Mouse (Mus musculus) gastrocnemius, adult 8-10 months (tissue): Measurements from ENCODE around the gene Upf3a. TPM values are rescaled to one million over a fixed set of nuclear protein-coding genes. Genes with fewer than 3 reads are reported as not detected.

Experiments used
- total RNA-seq, 4 experiments: library from RNA; stranded (reverse); gene quantifications; 2 replicates each; pipeline ENCODE4 v1.2.4; 2022

Upf3a gene
- total RNA-seq, 4 experiments from 2014 or later = 6.5 to 9.5 (median 8.6) TPM

Other genes with a start within 250 kb of the Upf3a start
- not detected for gene 1700029H14Rik, start 223.2 kb upstream of the Upf3a start, total RNA-seq
- gene Rasa3, start 108.0 kb upstream of the Upf3a start, total RNA-seq = 1 to 10 TPM; 5.0 to 6.9 (median 6.2) TPM
- not detected for gene Cfap97d2, start 79.7 kb upstream of the Upf3a start, total RNA-seq
- 10 to 100 TPM; 23.1 to 29.3 (median 25.8) TPM for gene Cdc16, start 27.9 kb upstream of the Upf3a start, total RNA-seq
- gene AF366264, start 52.8 kb downstream of the Upf3a start, total RNA-seq = not detected
- gene Champ1, start 84.0 kb downstream of the Upf3a start, total RNA-seq = 1 to 10 TPM; 6.5 to 8.0 (median 7.2) TPM
- gene Coprs, start 104.7 kb downstream of the Upf3a start, total RNA-seq = 1 to 10 TPM; 4.4 to 6.9 (median 5.5) TPM